ENCODE assay signal across 9 mouse cellular contexts in the genomic region with DNA sequence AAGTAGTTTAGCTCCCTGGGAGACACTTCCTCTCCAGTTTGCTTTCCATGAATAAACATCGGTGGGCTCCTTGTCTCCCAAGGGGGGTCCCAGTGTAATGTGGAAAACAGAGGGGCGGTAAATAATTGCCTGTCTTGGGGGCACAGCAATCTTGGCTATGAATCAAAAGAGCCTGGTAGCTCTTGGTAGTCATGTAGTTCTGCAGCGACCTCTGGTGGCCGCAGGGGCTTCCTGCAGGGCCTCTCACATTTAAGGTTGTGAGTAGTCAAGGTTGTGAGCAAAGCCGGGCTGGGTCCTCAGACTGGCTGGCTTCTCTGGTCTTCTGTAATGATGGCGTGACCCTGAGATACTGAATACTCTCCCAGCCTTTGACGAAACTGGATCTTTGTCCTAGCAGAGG. TPM values are rescaled to one million over a fixed set of nuclear protein-coding genes. Genes with fewer than 3 reads are reported as not detected.
A peak's percentile ranks its signal among the peaks of the same experiment; 100 is the strongest.
DNase-seq lines count a peak whose midpoint lies in the region; ATAC-seq and TF ChIP-seq lines count a peak whose summit lies in the region.
"Had no signal": no experiment of that assay in that cellular context is flagged by ENCODE, and none has a peak within 500 bp of the region (broad histone marks: within the 10 kb centered on the region; RNA-seq: fewer than 3 reads in every experiment).

No protein-coding gene starts in this region.

- ATAC-seq in kidney, postnatal 0 days (replicated peaks; ENCODE audit: low FRiP score, low read depth), result peak; percentile 12; the same call in 1 of the 2 replicates
- no peak; the same call in 1 of the 2 replicates for ATAC-seq in liver, embryonic 11.5 days (replicated peaks; ENCODE audit: low FRiP score)

- H3K9me3 ChIP-seq in kidney, postnatal 0 days (replicated peaks; ENCODE audit: low read length), result no peaks in the 10 kb centered on the region
- no peaks in the 10 kb centered on the region for H3K9me3 ChIP-seq in liver, embryonic 11.5 days (ENCODE audit: control insufficient read depth, low read length)

- H3K36me3 ChIP-seq in C2C12 (ENCODE audit: control insufficient read depth, insufficient read depth), result peaks cover 25% of the 10 kb centered on the region
- peaks cover 30% of the 10 kb centered on the region for H3K36me3 ChIP-seq in kidney, postnatal 0 days (ENCODE audit: insufficient read depth, low read length)
- no peaks in the 10 kb centered on the region for H3K36me3 ChIP-seq in liver, embryonic 11.5 days (ENCODE audit: control insufficient read depth, insufficient read depth, low read length)

- H3K9ac ChIP-seq in kidney, postnatal 0 days (ENCODE audit: low read depth, low read length), result no peak overlapping the region
- no peak overlapping the region for H3K9ac ChIP-seq in liver, embryonic 11.5 days (ENCODE audit: low read depth, low read length)

- peak; percentile 68 to 91 for DNase-seq in adrenal gland, adult (ENCODE audit: inconsistent age in 2 of 2, low spot score in 1 of 2)
- DNase-seq in embryo, embryonic 10 days (ENCODE audit: low spot score), result peak; percentile 71
- DNase-seq in heart, adult 18-20 months, result peak; percentile 29 to 75
- DNase-seq in kidney, postnatal 0 days (ENCODE audit: low spot score), result peak; percentile 76
- peak; percentile 79 for DNase-seq in liver, embryonic 11.5 days (ENCODE audit: low spot score)
- peak; percentile 57 for DNase-seq in urinary bladder, adult 2 months (ENCODE audit: low spot score)

- no peaks in the 10 kb centered on the region for H3K4me1 ChIP-seq in kidney, postnatal 0 days (replicated peaks; ENCODE audit: insufficient read depth, low read length)
- no peaks in the 10 kb centered on the region for H3K4me1 ChIP-seq in liver, embryonic 11.5 days (replicated peaks; ENCODE audit: control insufficient read depth, insufficient read depth, low read length)
- H3K4me1 ChIP-seq in olfactory bulb, adult 2 months (ENCODE audit: control insufficient read depth, insufficient read depth, low read length), result no peaks in the 10 kb centered on the region

- WGBS in kidney, postnatal 0 days, result 28% methylated on average over 7 of the region's 7 CpGs
- 26% methylated on average over 7 of the region's 7 CpGs for WGBS in liver, embryonic 11.5 days
- WGBS in olfactory bulb, adult 2 months, result 14% methylated on average over 7 of the region's 7 CpGs

- H3K79me2 ChIP-seq in C2C12 (ENCODE audit: control insufficient read depth, insufficient read depth), result no peaks in the 10 kb centered on the region

- no peak for TF ChIP-seq POLR2A in olfactory bulb, adult 2 months (IDR thresholded peaks at IDR 0.05; ENCODE audit: insufficient read depth, low read depth, low read length)

- H3K79me3 ChIP-seq in C2C12 (ENCODE audit: low read depth), result no peaks in the 10 kb centered on the region

- TF ChIP-seq CTCF in C2C12 (IDR thresholded peaks at IDR 0.05; ENCODE audit: control insufficient read depth, insufficient read depth, insufficient read length), result peak; percentile 55
- peak; percentile 84 for TF ChIP-seq CTCF in kidney, postnatal 0 days (IDR thresholded peaks at IDR 0.05; ENCODE audit: low read depth)
- peak; percentile 91 for TF ChIP-seq CTCF in olfactory bulb, adult 2 months (IDR thresholded peaks at IDR 0.05; ENCODE audit: insufficient read depth, low read depth, low read length)

- no peak overlapping the region for H3ac ChIP-seq in C2C12 (ENCODE audit: control insufficient read depth, insufficient read length, low read depth)

- no peaks in the 10 kb centered on the region for H3K27me3 ChIP-seq in C2C12 (ENCODE audit: control insufficient read depth, insufficient read depth, insufficient read length)
- H3K27me3 ChIP-seq in kidney, postnatal 0 days (ENCODE audit: insufficient read depth, low read length), result no peaks in the 10 kb centered on the region
- H3K27me3 ChIP-seq in liver, embryonic 11.5 days (replicated peaks; ENCODE audit: control insufficient read depth, insufficient read depth, low read length), result no peaks in the 10 kb centered on the region

- H3K4me3 ChIP-seq in C2C12 (ENCODE audit: insufficient read depth, poor library complexity, severe bottlenecking), result no peak overlapping the region
- no peak overlapping the region for H3K4me3 ChIP-seq in kidney, postnatal 0 days (replicated peaks; ENCODE audit: low read depth, low read length)
- H3K4me3 ChIP-seq in liver, embryonic 11.5 days (ENCODE audit: low read depth, low read length), result no peak overlapping the region
- no peak overlapping the region for H3K4me3 ChIP-seq in olfactory bulb, adult 2 months (ENCODE audit: insufficient read depth, low read depth, low read length)

- H3K4me2 ChIP-seq in kidney, postnatal 0 days (ENCODE audit: low read length), result no peak overlapping the region
- no peak overlapping the region for H3K4me2 ChIP-seq in liver, embryonic 11.5 days

- no peak overlapping the region for H3K27ac ChIP-seq in kidney, postnatal 0 days
- no peak overlapping the region for H3K27ac ChIP-seq in liver, embryonic 11.5 days (ENCODE audit: low read depth, low read length)
- no peak overlapping the region for H3K27ac ChIP-seq in olfactory bulb, adult 2 months (ENCODE audit: insufficient read depth, low read depth, low read length)

TF ChIP-seq in C2C12, 6 proteins besides CTCF, POLR2A, EP300 and RAD21:
- no peak for TF ChIP-seq USF1 (IDR thresholded peaks at IDR 0.05; ENCODE audit: low read depth)
- TF ChIP-seq MYOD1 (IDR thresholded peaks at IDR 0.05; ENCODE audit: control insufficient read depth, insufficient read length, low read depth), result no peak
- no peak for TF ChIP-seq MYOG (IDR thresholded peaks at IDR 0.05; ENCODE audit: control insufficient read depth, extremely low read depth, insufficient read length)
- no peak for TF ChIP-seq MAX (IDR thresholded peaks at IDR 0.05)
- TF ChIP-seq FOSL1 (IDR thresholded peaks at IDR 0.05; ENCODE audit: insufficient read depth, low read length, poor library complexity, severe bottlenecking), result no peak
TF ChIP-seq in C2C12: peak in this region for 0.

RNA-seq across cellular contexts. Expression of gene Dzip1l, which starts 33.1 kb away (rescaled TPM):
- 22.1 TPM for polyA plus RNA-seq in C2C12 (2012; fragmentation: generic; extraction: Trizol)
- 1 to 10 TPM; 3.3 to 4.3 TPM for total RNA-seq in heart, adult 18-20 months (2021)
- 17.3 and 18.7 TPM in 2 replicates for polyA plus RNA-seq in kidney, postnatal 0 days (2015; fragmentation: Nextera tagmentation; extraction: Ambion mirVana)
- polyA plus RNA-seq in liver, embryonic 11.5 days (2014; fragmentation: Nextera tagmentation; extraction: Ambion mirVana), result 5.0 and 6.2 TPM in 2 replicates
- polyA plus RNA-seq in olfactory bulb, adult 2 months (2012; ENCODE audit: insufficient read depth, insufficient read length, low replicate concordance, missing spikeins), result not detected in 2 replicates
- polyA plus RNA-seq in urinary bladder, adult 2 months (2012; rRNA removed), result 13.8 and 19.7 TPM in 2 replicates

RNA-seq across cellular contexts. Expression of gene A4gnt, which starts 50.1 kb away (rescaled TPM):
- polyA plus RNA-seq in C2C12 (2012; fragmentation: generic; extraction: Trizol), result not detected
- total RNA-seq in heart, adult 18-20 months (2021), result not detected
- 1.2 and 2.0 TPM in 2 replicates for polyA plus RNA-seq in kidney, postnatal 0 days (2015; fragmentation: Nextera tagmentation; extraction: Ambion mirVana)
- polyA plus RNA-seq in liver, embryonic 11.5 days (2014; fragmentation: Nextera tagmentation; extraction: Ambion mirVana), result not detected in 2 replicates
- polyA plus RNA-seq in olfactory bulb, adult 2 months (2012; ENCODE audit: insufficient read depth, insufficient read length, low replicate concordance, missing spikeins), result not detected in 2 replicates
- 1.0 and 1.4 TPM in 2 replicates for polyA plus RNA-seq in urinary bladder, adult 2 months (2012; rRNA removed)
- polyA plus RNA-seq: heart, embryonic 16.5 days had no signal

RNA-seq across cellular contexts. Expression of gene Cldn18, which starts 54.7 kb away (rescaled TPM):
- 0.02 TPM for polyA plus RNA-seq in C2C12 (2012; fragmentation: generic; extraction: Trizol)
- total RNA-seq in heart, adult 18-20 months (2021), result not detected
- polyA plus RNA-seq in kidney, postnatal 0 days (2015; fragmentation: Nextera tagmentation; extraction: Ambion mirVana), result 0.13 TPM in 1 of 2 replicates, not detected in the other
- polyA plus RNA-seq in liver, embryonic 11.5 days (2014; fragmentation: Nextera tagmentation; extraction: Ambion mirVana), result 0.08 and 0.21 TPM in 2 replicates
- polyA plus RNA-seq in olfactory bulb, adult 2 months (2012; ENCODE audit: insufficient read depth, insufficient read length, low replicate concordance, missing spikeins), result not detected in 2 replicates
- polyA plus RNA-seq in urinary bladder, adult 2 months (2012; rRNA removed), result not detected in 2 replicates
